Mouse (Mus musculus): ENCODE measurements around the gene Golga2.

DNA sequence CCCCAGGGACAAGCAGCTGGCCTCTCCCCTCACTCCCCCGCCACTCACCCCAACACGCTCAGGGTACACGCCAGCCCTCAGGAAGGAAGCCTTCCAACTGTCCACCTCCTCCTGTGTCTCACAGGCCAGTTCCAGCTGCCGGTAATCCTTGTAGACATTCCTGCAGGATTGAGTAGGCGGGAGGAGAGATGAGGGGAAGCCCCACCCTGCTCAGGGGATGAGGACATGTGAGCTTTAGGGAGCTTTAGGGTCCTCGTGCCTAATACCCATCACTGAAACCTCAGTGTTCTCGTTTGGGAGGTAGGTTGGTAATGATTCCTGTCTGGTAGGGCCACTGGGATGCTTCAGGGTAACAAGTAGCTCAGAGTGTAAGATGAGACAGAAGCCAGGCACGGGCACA, 28.6 kb downstream of the Golga2 start:
- no peak for TF ChIP-seq ZNF384 (IDR thresholded peaks at IDR 0.05; ENCODE audit: low read depth, low read length)
- TF ChIP-seq CTCF (conservative IDR thresholded peaks at IDR 0.05 in 1 of 2, IDR thresholded peaks at IDR 0.05 in 1 of 2; ENCODE audit: low read depth in 2 of 2, low read length in 2 of 2): no peak
- no peak for TF ChIP-seq CHD1 (IDR thresholded peaks at IDR 0.05; ENCODE audit: low read depth, low read length)
